Mouse (Mus musculus) cerebellum, postnatal 25 days (tissue): ENCODE results near the gene Etfrf1.
A peak's percentile ranks its signal among the peaks of the same experiment; 100 is the strongest.

Source experiments
- DNase-seq, 2 experiments: peaks; one replicate each; pipeline ENCODE4 v3.0.0; 2021; ENCODE audit warnings: mixed read lengths in 2 of 2

Etfrf1 gene

DNA sequence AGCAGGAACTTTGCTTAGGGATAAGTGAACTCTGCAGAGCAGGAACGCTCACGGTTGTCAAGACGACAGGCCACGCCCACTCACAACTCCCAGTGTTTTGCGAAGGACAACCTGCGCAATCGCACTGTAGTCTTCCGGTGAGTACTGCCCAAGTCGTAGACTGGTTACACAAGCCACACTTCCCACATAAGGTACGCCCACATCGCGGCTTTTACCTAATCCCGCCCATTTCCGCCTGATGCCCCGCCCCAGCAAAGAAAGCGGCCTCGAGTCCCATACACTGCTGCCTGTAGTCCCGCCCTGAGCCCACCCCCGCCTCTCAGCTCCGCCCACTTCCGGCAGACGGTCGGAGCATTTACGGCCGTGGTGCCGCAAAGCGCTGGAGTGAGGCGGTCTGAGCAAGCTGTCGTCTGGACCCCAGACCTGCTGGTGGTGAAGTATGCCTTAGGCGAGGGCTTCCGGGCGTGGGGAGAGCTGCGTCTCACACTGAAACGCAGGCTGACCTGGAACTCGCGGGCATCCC lies at the start of gene Etfrf1, which contains the start of gene Casc1:
Gene Etfrf1, plus strand, starts transcription at position 319 of the 523 bp plus-strand sequence.
Gene Casc1, minus strand, starts transcription at position 190 of the 523 bp plus-strand sequence.
- DNase-seq: peak; percentile 96 to 97

DNA sequence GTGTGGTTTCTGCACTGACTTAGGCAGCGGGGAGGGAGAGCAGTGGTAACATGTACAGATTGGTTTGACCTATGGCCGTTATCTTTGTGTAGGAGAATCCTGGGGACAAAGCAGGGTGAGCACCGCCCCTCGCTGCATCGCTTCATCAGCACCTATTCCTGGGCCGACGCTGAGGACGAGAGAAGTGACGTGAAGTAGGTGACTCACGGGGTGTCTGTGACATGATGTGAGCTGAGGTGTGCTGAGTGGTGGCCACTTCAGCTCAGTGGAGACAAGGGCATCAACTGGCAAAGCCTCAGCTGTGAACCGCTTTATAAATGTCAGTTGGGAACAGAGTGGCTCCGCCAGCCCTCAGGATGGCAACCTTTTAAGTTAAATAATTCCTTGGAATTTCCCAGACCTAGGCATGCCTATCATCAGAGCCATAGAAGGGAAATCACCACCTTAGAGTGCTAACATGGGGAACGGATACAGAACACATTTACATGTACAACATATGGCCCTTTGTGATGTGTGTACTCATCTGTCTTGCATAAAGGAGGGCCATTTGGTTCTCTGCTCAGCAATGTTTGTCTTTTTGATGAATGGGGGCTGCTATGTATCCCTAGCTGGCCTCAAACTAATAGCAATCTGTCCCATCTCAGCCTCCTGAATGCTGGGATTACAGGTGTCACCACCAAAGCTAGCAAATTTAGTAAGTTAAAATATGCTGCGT lies 38.9 kb upstream of the Etfrf1 start:
- no peak for DNase-seq

- peak; percentile 22 to 62 for DNase-seq
These were observed 37.1 kb upstream of the Etfrf1 start for GRCm38 (mm10) chr6:145173781-145174191.

- DNase-seq: no peak
These were observed 35.4 kb upstream of the Etfrf1 start for GRCm38 (mm10) chr6:145175571-145175981.

DNA sequence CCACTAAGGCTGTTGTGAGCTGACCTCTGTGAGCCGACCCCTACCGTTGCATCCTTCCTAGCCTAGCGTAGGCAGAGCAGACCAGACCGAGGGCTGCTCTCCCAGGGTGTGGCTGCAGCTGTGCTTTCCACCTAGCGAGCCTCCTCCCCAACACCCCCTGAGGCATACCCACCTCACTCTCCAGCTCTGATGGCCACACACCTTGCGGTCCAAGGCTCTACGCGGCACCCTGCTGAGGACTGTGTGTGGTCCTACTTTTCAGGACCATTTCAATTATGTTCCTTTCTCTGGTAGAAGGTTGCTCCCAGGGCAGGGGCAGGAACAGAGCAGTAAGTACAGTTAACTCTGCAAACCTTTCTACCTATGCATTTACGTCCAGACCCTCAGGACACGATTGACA lies 34.5 kb upstream of the Etfrf1 start:
- DNase-seq: no peak

GRCm38 (mm10) chr6:145179665-145180064 lies 31.3 kb upstream of the Etfrf1 start:
- DNase-seq: peak; percentile 30 to 61

GRCm38 (mm10) chr6:145182044-145182443 lies 28.9 kb upstream of the Etfrf1 start:
- DNase-seq: no peak

DNA sequence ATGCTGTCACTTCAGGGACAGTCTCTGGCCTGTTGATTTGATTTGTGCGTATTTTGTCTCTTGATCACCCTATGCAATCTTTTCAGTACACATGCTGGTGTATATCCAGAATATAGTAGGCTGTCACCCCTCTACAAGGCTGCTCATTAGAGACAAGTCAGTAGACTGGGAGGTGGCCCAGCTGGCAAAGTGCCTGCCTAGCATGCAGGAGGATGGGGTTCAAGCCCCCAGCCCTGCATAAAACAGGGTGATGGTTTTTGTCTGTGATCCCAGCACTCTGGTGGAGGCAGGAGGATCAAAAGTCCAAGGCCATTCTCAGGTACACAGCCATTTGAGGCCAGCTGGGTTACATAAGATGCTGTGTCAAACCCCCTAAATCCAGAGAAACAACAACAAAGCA lies 24.8 kb upstream of the Etfrf1 start:
- peak in 1 of 2 experiments; percentile 18 for DNase-seq

- peak; percentile 50 to 52 for DNase-seq
These were observed 23.5 kb upstream of the Etfrf1 start for GRCm38 (mm10) chr6:145187093-145188088.

- DNase-seq: no peak
These were observed 17.9 kb upstream of the Etfrf1 start for GRCm38 (mm10) chr6:145193038-145193437.

DNA sequence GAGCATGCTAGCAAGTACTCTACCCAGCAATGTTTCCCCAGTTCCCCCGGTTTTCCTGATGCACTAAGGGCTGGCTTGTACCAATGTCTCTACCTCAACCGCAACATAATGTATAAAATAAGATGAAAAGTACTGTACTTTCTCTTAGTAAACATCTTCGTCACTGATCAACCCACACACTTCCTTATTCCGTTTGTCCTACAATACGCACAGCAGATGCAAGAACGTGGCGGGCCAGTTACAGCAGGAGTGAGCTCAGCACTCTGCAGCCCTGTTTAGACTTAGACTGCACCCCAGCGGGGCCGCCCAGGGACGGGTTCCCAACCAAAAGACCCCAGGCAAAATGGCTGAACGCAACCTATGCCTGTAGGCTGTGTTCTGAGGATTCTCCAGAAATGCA lies 17.5 kb upstream of the Etfrf1 start:
- no peak for DNase-seq

DNA sequence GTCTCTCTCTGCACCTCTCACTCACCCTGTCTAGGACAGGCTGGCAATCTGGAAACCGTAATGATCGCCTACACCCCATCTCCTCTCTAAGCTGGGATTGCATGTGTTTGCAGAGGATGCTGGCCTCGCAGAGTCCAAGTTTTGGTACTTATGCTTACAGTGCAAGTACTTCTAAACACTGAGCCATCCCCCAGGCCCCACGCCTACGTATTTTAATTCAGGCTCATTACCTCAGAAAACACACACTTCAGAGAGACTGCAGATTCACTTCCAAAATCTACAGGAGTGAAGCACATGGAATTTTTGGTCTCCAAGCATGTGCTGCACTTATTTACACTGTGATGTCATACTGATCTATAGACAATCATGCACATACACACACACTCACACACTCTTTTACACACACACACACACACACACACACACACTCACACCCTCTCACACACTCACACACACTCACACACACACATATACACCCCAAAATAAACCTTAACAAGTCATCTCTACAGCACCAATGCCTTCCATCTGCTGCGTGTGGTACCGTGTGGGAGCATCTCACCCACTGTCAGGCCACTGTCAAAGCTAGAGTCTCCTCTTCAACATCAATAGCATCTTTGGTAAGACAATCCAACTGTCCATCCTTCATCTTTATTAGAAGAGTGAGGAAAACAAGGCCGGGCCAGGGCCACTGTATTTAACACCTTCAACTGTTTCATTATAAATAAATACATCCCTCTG lies 12.8 kb upstream of the Etfrf1 start:
- no peak for DNase-seq

GRCm38 (mm10) chr6:145202432-145203125 lies 8.4 kb upstream of the Etfrf1 start:
- DNase-seq: no peak

GRCm38 (mm10) chr6:145204440-145204839 lies 6.5 kb upstream of the Etfrf1 start:
- no peak for DNase-seq

GRCm38 (mm10) chr6:145205142-145205541 lies 5.8 kb upstream of the Etfrf1 start:
- DNase-seq: no peak

DNA sequence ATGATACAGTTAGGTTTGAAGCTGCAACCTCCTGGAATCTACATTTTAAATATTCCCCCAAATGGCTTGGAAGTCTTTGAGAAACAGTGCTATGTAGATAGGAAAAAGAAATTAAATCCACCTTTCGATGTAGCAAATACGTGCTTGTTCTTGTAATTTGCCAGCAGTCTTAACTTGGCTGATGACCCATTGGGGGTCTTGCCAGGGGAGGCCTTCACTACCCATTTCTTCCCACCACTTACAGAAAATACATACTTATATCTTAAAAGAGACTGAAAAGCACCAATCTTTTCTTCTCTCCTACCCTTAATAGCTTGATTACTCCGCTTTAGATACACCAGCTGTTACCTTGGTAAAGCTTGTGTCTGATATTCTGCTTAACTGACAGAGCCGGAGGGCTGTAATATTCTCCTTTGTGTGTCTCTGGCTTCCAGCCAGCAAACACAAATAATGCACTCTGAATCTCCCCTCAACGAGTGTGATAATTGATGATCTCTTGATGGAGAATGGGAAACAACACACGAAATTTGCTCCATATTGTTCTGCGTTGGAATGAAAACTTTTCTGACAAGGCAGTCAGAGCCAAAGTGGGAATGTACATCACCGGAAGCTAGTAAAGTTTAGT lies 766 bp upstream of the Etfrf1 start:
- peak in 1 of 2 experiments; percentile 26 for DNase-seq

GRCm38 (mm10) chr6:145211376-145212305 lies 707 bp downstream of the Etfrf1 start:
- DNase-seq: no peak

DNA sequence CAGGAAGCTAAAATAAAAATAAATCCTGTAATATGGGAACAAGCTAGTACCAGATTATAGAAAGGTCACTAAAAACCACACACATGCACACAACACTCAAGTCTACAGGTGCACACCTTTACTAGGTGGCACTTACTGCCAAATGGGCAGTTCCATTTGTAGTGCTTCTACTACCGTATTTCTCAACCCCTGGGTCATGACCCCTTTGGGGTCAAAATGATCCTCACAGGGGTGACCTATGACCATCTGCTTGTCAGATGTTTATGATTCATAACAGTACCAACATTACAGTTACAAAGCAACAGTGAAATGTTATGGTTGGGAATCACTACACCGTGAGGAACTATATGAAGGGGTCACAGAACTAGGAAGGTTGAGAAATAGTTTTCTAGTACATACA lies 3.0 kb downstream of the Etfrf1 start:
- no peak for DNase-seq

DNA sequence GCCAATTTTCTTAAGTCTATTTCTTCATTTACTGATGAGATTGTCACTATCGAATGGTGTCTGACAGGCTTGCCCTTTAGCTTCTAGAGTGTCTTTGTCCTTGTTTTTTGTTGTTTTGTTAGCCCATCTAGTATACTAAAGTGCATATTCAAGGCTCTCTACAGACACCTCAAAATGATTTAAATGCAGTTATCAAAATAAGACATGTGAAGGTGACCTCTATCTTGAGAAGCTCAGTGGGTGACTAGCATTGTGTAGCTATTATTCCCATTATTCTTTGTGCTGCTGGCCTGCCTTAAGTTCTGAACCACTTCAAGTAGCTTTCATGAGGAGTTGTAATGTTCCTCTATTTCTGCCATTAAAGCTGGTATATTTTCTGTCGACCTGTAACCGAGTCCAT lies 4.9 kb downstream of the Etfrf1 start:
- DNase-seq: no peak

DNA sequence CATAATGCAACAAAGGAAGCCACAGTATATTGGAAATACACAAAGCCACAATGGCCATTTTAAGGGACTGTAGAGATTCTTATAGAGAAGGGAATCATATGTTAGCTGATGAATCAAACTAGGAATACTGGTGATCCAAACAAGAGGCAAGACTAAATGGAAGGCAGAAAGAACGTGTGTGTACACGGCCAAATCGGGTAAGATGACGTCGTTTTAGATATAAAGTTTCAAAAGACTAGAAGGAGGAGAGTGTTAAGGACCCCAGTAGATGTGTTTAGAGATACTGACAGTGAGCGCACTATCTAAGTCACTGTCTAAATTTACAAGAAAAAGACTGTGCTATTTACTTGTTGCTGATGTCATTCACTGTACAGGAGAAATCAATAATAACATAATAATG lies 13.3 kb downstream of the Etfrf1 start:
- no peak for DNase-seq
